Mouse (Mus musculus) erythroblast, embryonic 14.5 days (primary cell): Measurements from ENCODE around the gene Btbd9.

Experiments used
- GATA1 ChIP-seq: IDR thresholded peaks from 2 replicates; pipeline ENCODE4 v1.6.1; 2012; ENCODE audit warnings: low read length, inconsistent platforms, mixed read lengths
- TAL1 ChIP-seq: IDR thresholded peaks from 3 replicates; pipeline ENCODE4 v1.6.1; 2012; ENCODE audit warnings: low read length, inconsistent platforms, mixed read lengths

- TF ChIP-seq GATA1, result no peak
- no peak for TF ChIP-seq TAL1
These were observed 234.7 kb downstream of the Btbd9 start for GRCm38 (mm10) chr17:30341556-30341955.
